ENCODE assay signal across 12 mouse cellular contexts in genomic region chr3:139297909-139298308, GRCm38 (mm10).
A peak's percentile ranks its signal among the peaks of the same experiment; 100 is the strongest.
DNase-seq lines count a peak whose midpoint lies in the region; ATAC-seq and TF ChIP-seq lines count a peak whose summit lies in the region.
"Had no signal": no experiment of that assay in that cellular context is flagged by ENCODE, and none has a peak within 500 bp of the region (broad histone marks: within the 10 kb centered on the region; RNA-seq: fewer than 3 reads in every experiment).

No protein-coding gene starts in this region.

- no peaks in the 10 kb centered on the region for H3K36me3 ChIP-seq in forebrain, embryonic 14.5 days (ENCODE audit: control insufficient read depth, insufficient read depth, low read length)
- H3K36me3 ChIP-seq in forebrain, embryonic 16.5 days (ENCODE audit: control insufficient read depth, insufficient read depth), result no peaks in the 10 kb centered on the region
- no peaks in the 10 kb centered on the region for H3K36me3 ChIP-seq in limb, embryonic 14.5 days (ENCODE audit: control insufficient read depth, insufficient read depth, low read length)
- no peaks in the 10 kb centered on the region for H3K36me3 ChIP-seq in limb, embryonic 10.5 days
- no peaks in the 10 kb centered on the region for H3K36me3 ChIP-seq in heart, embryonic 11.5 days (ENCODE audit: control insufficient read depth, insufficient read depth, low read length)
- H3K36me3 ChIP-seq: heart, embryonic 15.5 days; limb, embryonic 12.5 days; midbrain, embryonic 13.5 days had no signal

- H3K9ac ChIP-seq in forebrain, embryonic 14.5 days (ENCODE audit: low read length), result no peak overlapping the region
- H3K9ac ChIP-seq in forebrain, embryonic 16.5 days (replicated peaks; ENCODE audit: low read depth, low read length), result no peak overlapping the region
- no peak overlapping the region for H3K9ac ChIP-seq in limb, embryonic 14.5 days (ENCODE audit: low read depth, low read length, severe bottlenecking)
- H3K9ac ChIP-seq in heart, embryonic 11.5 days (ENCODE audit: low read depth, low read length), result no peak overlapping the region
- H3K9ac ChIP-seq: heart, embryonic 15.5 days; limb, embryonic 12.5 days; midbrain, embryonic 13.5 days had no signal

- TF ChIP-seq POLR2A in limb, embryonic 14.5 days (IDR thresholded peaks at IDR 0.05; ENCODE audit: borderline replicate concordance, extremely low read depth, insufficient read depth, insufficient read length), result no peak

- H3K27ac ChIP-seq in forebrain, embryonic 14.5 days (ENCODE audit: low read depth, low read length), result no peak overlapping the region
- no peak overlapping the region for H3K27ac ChIP-seq in forebrain, embryonic 16.5 days (ENCODE audit: low read length)
- H3K27ac ChIP-seq in limb, embryonic 14.5 days (replicated peaks; ENCODE audit: low read depth, low read length), result no peak overlapping the region
- H3K27ac ChIP-seq in limb, embryonic 10.5 days, result no peak overlapping the region
- H3K27ac ChIP-seq in heart, embryonic 11.5 days (ENCODE audit: low read depth, low read length), result no peak overlapping the region
- H3K27ac ChIP-seq: heart, embryonic 15.5 days; limb, embryonic 12.5 days; midbrain, embryonic 13.5 days had no signal

- H3K4me3 ChIP-seq in forebrain, embryonic 14.5 days (ENCODE audit: low read depth, low read length), result no peak overlapping the region
- no peak overlapping the region for H3K4me3 ChIP-seq in forebrain, embryonic 16.5 days (replicated peaks; ENCODE audit: low read length)
- no peak overlapping the region for H3K4me3 ChIP-seq in limb, embryonic 14.5 days (replicated peaks; ENCODE audit: low read length)
- H3K4me3 ChIP-seq in limb, embryonic 10.5 days, result no peak overlapping the region
- H3K4me3 ChIP-seq in heart, embryonic 11.5 days (ENCODE audit: low read depth, low read length), result no peak overlapping the region
- H3K4me3 ChIP-seq: heart, embryonic 15.5 days; limb, embryonic 12.5 days; midbrain, embryonic 13.5 days had no signal

- peak; percentile 74 for DNase-seq in forebrain, embryonic 14.5 days (ENCODE audit: low spot score)
- DNase-seq in limb, embryonic 14.5 days (ENCODE audit: low spot score), result peak; percentile 29
- DNase-seq in limb, embryonic 10.5 days (ENCODE audit: low spot score), result no peak
- peak; percentile 4 for DNase-seq in ZHBTc4 (ENCODE audit: low read depth, low spot score)
- DNase-seq in layer of hippocampus, adult 8-10 months (ENCODE audit: low spot score in 2 of 2), result no peak

- H3K4me1 ChIP-seq in forebrain, embryonic 14.5 days (ENCODE audit: control insufficient read depth, insufficient read depth, low read length), result no peaks in the 10 kb centered on the region
- H3K4me1 ChIP-seq in forebrain, embryonic 16.5 days (replicated peaks; ENCODE audit: control insufficient read depth, insufficient read depth, low read length), result no peaks in the 10 kb centered on the region
- H3K4me1 ChIP-seq in limb, embryonic 14.5 days (ENCODE audit: control insufficient read depth, insufficient read depth, low read length), result no peaks in the 10 kb centered on the region
- H3K4me1 ChIP-seq in limb, embryonic 10.5 days, result no peaks in the 10 kb centered on the region
- H3K4me1 ChIP-seq in heart, embryonic 11.5 days (ENCODE audit: control insufficient read depth, insufficient read depth, low read length), result no peaks in the 10 kb centered on the region
- H3K4me1 ChIP-seq: heart, embryonic 15.5 days; limb, embryonic 12.5 days; midbrain, embryonic 13.5 days had no signal

- H3K9me3 ChIP-seq in forebrain, embryonic 14.5 days (replicated peaks; ENCODE audit: control insufficient read depth, low read length), result no peaks in the 10 kb centered on the region; the same call in 1 of the 2 replicates
- no peaks in the 10 kb centered on the region for H3K9me3 ChIP-seq in forebrain, embryonic 16.5 days (ENCODE audit: control insufficient read depth, low read length)
- no peaks in the 10 kb centered on the region for H3K9me3 ChIP-seq in limb, embryonic 14.5 days (ENCODE audit: control insufficient read depth, low read length)
- H3K9me3 ChIP-seq in limb, embryonic 10.5 days (replicated peaks), result no peaks in the 10 kb centered on the region
- no peaks in the 10 kb centered on the region for H3K9me3 ChIP-seq in heart, embryonic 11.5 days (replicated peaks; ENCODE audit: control insufficient read depth, low read length)
- H3K9me3 ChIP-seq: heart, embryonic 15.5 days; midbrain, embryonic 13.5 days had no signal

- no peak for ATAC-seq in forebrain, embryonic 14.5 days
- ATAC-seq in forebrain, embryonic 16.5 days, result no peak
- no peak for ATAC-seq in limb, embryonic 14.5 days (ENCODE audit: low FRiP score, low read depth)
- peak; percentile 44; the same call in 1 of the 2 replicates for ATAC-seq in neutrophil, adult 5-6 weeks (ENCODE audit: extremely low read depth, insufficient number of reproducible peaks, low FRiP score, poor library complexity, severe bottlenecking)
- ATAC-seq in heart, embryonic 11.5 days (replicated peaks; ENCODE audit: insufficient number of reproducible peaks, low FRiP score, low TSS enrichment), result no peak
- ATAC-seq: CD4-positive, CD25-positive, alpha-beta regulatory T cell, adult 4 months; midbrain, embryonic 13.5 days had no signal

- H3K27me3 ChIP-seq in forebrain, embryonic 14.5 days (replicated peaks; ENCODE audit: control insufficient read depth, insufficient read depth, low read length), result no peaks in the 10 kb centered on the region
- H3K27me3 ChIP-seq in forebrain, embryonic 16.5 days (replicated peaks; ENCODE audit: control insufficient read depth, insufficient read depth, low read length), result no peaks in the 10 kb centered on the region
- no peaks in the 10 kb centered on the region for H3K27me3 ChIP-seq in limb, embryonic 14.5 days (ENCODE audit: control insufficient read depth, insufficient read depth, low read length)
- H3K27me3 ChIP-seq in limb, embryonic 10.5 days (ENCODE audit: low read depth, poor library complexity, severe bottlenecking), result no peaks in the 10 kb centered on the region
- no peaks in the 10 kb centered on the region for H3K27me3 ChIP-seq in heart, embryonic 11.5 days (ENCODE audit: control insufficient read depth, insufficient read depth, low read length)
- H3K27me3 ChIP-seq: heart, embryonic 15.5 days; midbrain, embryonic 13.5 days had no signal

- no peak overlapping the region for H3K4me2 ChIP-seq in forebrain, embryonic 14.5 days (ENCODE audit: low read length)
- no peak overlapping the region for H3K4me2 ChIP-seq in forebrain, embryonic 16.5 days (ENCODE audit: low read length)
- H3K4me2 ChIP-seq in limb, embryonic 14.5 days (replicated peaks; ENCODE audit: low read depth, low read length, severe bottlenecking), result no peak overlapping the region
- H3K4me2 ChIP-seq in heart, embryonic 11.5 days, result no peak overlapping the region
- H3K4me2 ChIP-seq: heart, embryonic 15.5 days; limb, embryonic 12.5 days; midbrain, embryonic 13.5 days had no signal

Comparison
In these comparisons a context has a peak if more than half of its experiments do, and no peak if none do; other contexts are left out.
1. DNase-seq: peak in forebrain, embryonic 14.5 days (single experiment), limb, embryonic 14.5 days (single experiment) and ZHBTc4 (single experiment); none in limb, embryonic 10.5 days (single experiment) and layer of hippocampus, adult 8-10 months (0 of 2).